Mouse (Mus musculus): ENCODE measurements around the gene Mlh1.

The Mlh1 gene

GRCm38 (mm10) chr9:111271434-111272160 is at the start of gene Mlh1, which contains the start of gene Epm2aip1:
TSS of gene Mlh1 (minus strand) at chr9:111271791.
TSS of gene Epm2aip1 (plus strand) at chr9:111271929.
- DNase-seq (ENCODE audit: extremely low read depth, low read depth) = peak; percentile 100

GRCm38 (mm10) chr9:111320912-111321311 is 49.3 kb upstream of the Mlh1 start:
- no peak for DNase-seq (ENCODE audit: extremely low read depth, low read depth)

DNA sequence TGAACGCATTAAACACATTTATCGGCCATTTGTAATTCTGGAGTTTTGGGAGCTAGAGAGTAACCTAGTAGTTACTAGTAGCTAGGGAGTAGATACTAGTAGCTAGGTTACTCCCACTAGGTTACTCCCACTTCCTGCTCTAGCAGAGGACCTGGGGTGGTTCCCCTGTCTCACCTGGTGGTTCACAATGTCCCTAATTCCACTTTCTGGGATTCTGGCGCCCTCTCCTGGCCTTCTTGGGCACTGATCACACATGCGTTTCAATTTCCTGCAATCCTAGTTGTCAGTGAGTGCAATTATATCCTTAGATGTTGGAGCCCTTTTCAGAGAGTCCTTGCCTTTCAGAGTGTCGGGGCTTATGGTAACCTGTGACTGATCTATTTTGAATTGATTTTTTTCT is 42.6 kb upstream of the Mlh1 start:
- no peak for DNase-seq (ENCODE audit: extremely low read depth, low read depth)

DNA sequence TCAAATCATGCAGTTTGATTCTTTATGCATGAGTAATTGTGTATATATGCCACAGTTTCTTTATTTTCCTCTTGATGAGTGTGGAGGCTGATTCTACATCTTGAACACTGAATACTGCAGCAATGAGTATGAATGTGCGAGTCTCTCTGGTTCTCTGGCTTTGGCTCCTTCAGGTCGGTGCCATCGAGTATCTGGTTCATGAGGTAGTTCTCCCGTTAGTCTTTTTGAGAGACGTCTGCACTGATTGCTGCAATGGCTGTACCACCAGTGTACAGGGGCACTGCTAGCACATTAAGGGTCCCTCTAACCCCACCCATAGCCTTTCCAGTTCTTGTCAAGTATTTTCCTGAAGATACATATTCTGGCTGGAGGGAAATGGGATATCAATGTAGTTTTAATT is 42.2 kb upstream of the Mlh1 start:
- DNase-seq (ENCODE audit: extremely low read depth, low read depth) = no peak

DNA sequence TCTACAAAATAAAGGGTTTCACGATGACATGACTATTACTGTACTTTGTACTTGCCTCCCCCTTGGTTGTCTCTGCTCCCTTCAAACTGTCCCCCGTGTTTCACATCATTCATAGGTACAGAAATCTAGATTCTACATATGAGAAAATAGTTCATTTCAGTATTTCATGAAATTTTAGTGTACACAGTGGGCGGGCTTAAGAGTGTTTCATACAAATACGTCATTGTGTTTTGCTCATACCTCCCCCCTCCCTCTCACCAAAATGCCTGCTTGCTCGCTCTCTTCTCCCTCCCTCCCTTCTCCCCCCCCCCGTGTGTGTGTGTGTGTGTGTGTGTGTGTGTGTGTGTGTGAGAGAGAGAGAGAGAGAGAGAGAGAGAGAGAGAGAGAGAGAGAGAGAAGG is 41.7 kb upstream of the Mlh1 start:
- no peak for DNase-seq (ENCODE audit: extremely low read depth, low read depth)

- no peak for DNase-seq (ENCODE audit: extremely low read depth, low read depth)
Observed at GRCm38 (mm10) chr9:111312442-111313141, 41.0 kb upstream of the Mlh1 start.

GRCm38 (mm10) chr9:111311843-111312441 is 40.4 kb upstream of the Mlh1 start:
- DNase-seq (ENCODE audit: extremely low read depth, low read depth) = no peak

DNA sequence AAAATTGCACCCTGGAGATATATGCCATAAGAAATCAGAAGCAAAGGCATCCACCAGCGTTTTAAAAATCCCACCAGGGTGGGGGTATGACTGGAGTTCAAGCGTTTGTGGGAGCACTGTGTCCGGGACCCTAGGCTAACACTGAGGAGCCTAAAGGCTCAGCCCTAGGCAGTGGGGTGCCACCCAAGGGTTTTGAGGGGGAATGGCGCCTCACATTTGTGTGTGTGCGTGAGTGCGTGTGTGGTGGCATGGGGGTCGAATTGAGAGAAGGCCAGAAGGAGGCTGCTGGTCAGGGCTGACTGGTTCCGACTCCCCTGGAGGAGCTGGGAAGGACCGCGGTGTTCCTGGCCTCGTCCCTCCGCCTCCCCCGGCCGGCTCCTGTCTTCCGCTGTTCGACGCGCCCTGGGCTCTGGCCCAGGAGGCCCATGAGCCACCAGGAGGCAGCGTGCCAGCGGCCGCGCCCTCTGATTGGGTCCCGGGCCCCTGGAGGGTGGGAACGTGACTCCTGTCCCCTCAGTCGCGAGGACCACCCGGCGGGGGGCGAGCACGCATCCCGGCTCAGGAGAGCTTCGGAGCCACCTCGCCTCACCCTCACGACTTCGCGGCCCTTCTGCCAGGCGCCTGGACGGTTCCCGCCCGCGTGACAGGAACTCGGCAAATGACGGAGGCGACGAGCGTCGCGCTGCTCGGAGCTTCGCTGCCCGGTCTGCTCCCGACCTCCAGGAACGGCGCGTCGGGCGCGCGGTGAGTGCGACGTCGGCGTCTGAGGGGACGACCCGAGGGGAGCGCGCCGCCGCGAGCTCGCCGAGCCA is 39.6 kb upstream of the Mlh1 start, which contains the start of gene Trank1:
TSS of gene Trank1 (plus strand) at position 709 of the 812 bp plus-strand sequence.
- DNase-seq (ENCODE audit: extremely low read depth, low read depth) = no peak

DNA sequence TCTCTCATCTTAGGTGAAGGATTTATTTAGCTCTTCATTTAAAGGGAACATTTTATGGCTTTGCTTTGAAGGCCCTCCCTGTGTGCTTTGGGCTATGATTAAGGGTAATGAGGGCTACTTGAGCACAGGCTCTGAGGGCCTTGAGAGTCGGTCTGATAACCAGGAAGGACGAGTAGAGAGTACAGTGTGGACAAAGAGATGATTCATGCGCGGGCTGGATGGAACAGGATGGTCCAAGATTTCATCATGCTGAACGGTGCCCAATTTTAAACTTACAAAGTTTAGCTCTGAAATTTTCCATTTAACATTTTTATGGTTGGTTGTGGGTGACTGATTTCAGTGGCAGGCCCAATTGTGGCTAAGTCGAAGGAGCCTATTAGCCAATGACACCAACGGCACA is 34.6 kb upstream of the Mlh1 start:
- DNase-seq (ENCODE audit: extremely low read depth, low read depth) = no peak

GRCm38 (mm10) chr9:111304036-111304435 is 32.4 kb upstream of the Mlh1 start:
- DNase-seq (ENCODE audit: extremely low read depth, low read depth) = no peak

DNA sequence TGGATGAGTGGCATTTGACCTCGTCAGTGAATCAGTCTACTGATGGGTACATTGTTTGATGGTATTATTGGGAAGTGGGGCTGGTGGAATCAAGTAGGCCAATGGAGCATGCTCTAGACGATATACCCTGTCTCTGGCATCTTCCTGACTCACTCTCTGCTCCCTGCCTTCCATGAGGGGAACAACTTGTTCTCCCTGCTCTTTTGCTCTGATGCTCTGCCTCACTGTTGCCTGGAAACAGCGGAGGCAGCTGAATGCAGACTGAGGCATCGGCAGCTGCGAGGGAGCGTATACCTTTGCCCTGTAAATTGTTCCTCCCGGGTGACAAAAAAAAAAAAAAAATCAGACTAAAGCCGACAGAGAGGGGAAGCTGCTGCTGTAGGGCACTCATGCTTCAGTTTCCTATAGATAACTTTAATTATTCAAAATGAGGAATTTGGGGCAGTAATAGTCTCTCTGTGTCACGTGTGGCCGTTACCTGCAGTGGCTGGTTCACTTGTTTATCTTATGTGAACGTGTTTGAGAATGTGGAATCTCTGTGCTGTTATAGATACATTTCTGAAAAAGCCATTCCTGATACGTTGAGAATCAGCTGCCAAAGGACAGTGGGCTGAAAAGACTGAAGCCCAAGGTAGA is 30.7 kb upstream of the Mlh1 start:
- peak; percentile 64 for DNase-seq (ENCODE audit: extremely low read depth, low read depth)

DNA sequence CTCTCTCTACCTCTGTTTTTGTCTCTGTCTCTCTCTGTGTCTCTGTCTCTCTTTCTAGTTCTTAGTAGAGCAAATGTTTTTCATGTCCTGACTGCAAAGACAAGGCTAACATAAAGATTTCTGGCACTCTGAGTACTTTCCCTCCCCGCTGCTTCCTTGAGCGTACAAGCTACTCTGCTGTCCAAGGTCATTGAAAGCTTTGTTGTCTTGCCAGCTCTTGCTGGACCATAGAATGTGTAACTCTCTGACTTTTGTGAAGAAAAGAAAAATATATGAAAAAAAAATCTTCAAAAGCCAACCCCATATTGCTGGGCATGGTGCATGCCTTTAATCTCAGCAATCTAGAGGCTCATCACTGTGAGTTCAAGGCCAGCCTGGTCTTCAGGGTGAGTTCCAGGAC is 27.0 kb upstream of the Mlh1 start:
- DNase-seq (ENCODE audit: extremely low read depth, low read depth) = no peak

DNA sequence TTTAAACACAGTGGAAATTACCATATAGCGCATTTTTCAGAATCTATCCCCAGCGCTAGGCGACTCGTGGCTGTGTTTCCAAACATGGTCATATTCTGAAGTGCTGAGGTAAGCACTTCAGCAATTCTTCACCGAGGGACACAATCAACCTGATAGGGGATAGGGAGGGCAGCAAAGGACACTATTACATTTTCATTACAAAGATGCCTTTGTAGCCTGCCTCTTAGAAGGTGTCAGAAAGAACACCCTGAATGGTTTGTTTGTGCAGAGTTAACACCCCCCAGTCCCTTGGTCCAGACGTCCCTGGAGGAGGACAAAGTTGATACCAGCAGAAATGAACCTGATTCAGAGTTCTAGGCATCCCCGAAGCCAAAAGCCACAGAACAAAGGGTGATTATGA is 24.8 kb upstream of the Mlh1 start:
- no peak for DNase-seq (ENCODE audit: extremely low read depth, low read depth)

GRCm38 (mm10) chr9:111295323-111295722 is 23.7 kb upstream of the Mlh1 start:
- DNase-seq (ENCODE audit: extremely low read depth, low read depth) = no peak

DNA sequence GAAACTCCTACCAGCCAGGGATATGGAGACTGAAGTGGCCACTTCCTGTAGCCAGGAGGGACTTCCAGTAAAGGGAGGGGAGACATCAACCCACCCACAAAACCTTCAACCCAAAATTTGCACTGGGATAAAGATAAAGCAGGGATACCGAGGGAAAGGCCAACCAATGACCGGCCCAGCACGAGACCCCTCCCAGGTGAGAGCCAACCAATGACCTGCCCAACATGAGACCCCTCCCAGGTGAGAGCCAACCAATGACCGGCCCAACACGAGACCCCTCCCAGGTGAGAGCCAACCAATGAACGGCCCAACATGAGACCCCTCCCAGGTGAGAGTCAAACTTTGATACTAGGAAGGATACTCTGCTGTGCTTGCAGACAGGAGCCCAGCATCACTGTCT is 23.3 kb upstream of the Mlh1 start:
- no peak for DNase-seq (ENCODE audit: extremely low read depth, low read depth)

DNA sequence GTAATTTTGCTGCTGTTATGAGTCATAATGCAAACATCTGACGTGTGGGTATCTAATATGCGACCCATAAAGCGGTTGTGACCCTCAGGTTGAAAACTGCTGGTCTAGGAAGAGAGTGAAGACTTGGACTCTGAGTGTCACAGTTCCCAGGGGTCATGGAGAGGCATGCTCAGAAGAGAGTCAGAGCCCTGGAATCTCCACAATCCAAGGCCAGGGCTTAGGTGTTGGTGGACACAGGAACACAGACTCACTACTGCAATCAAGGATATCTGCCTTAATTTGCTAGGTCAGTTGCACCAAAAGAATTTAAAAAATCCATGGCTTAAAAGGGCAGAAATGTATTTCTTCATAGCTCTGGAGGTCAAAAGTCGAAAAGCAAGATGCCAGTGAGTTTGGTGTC is 21.6 kb upstream of the Mlh1 start:
- DNase-seq (ENCODE audit: extremely low read depth, low read depth) = no peak

DNA sequence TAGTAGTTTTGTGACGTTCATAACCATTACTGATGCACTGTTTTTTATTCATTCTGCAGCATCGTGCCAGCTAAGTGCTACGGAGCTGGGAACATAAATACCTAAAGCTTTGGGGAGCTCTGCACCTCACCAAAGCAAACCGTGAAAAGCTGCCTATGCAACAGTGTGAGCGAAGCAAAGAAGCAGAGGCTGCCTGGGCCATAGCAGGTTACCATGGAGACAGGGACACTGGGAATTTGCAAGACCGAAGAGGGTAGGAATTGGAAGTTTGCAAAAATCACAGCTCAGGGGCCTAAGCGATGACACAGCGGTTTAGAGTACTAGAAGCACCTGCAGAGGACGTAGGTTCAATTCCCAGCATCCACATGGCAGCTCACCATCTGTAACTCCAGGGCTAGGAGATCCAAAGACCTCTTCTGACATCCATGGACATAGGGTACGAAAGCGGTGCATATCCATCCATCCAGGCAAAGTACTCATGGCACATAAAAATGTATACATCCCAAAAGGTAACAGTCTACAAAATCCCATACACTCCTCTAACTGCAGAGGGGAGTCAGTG is 19.0 kb upstream of the Mlh1 start:
- DNase-seq (ENCODE audit: extremely low read depth, low read depth) = no peak

DNA sequence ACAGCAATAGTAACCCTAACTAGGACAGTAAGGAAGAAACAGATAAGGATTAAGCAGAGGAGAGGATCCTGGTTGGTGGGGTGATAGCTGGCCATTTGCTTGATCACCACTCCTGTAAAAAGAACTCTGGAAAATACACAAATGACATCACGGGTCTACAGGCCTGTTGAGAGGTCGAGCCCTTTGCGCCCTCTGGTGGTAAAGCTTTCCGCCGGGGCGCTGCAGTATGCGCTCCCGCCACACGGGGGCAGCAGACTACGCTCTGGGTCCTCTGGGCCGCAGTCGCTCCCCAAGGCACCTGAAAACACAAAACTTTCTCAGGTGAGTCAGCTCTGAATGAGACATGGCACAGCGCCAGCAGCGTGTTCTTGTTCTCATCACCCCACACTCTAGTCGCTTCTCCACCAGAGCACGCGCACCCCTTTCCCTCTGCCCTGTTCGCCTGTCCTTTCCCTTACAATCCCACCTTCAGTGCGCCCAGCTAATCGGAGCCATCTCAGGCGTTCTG is 18.3 kb upstream of the Mlh1 start:
- peak; percentile 57 for DNase-seq (ENCODE audit: extremely low read depth, low read depth)

DNA sequence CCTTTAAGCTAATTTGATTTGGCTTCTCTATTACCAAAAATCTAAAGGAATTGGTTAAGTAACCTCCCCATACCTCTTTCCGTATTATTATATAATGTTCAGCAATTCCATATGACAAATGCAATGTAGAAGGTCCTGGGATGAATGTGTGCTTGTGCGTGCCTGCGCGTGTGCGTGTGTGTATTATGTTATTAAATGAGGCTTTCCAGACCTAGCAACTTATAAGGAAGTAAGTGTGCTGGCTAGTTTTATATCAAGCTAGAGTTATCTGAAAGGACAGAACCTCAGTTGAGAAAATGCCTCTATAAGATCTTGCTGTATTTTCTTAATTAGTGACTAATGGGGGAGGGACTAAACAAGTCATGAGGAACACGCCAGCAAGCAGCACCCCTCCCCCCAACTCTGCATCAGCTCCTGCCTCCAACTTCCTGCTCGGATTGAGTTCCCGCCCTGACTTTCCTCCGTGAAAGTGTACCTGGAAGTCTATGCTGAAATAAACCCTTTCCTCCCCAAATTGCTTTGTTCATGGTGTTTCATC is 17.8 kb upstream of the Mlh1 start:
- peak; percentile 33 for DNase-seq (ENCODE audit: extremely low read depth, low read depth)

DNA sequence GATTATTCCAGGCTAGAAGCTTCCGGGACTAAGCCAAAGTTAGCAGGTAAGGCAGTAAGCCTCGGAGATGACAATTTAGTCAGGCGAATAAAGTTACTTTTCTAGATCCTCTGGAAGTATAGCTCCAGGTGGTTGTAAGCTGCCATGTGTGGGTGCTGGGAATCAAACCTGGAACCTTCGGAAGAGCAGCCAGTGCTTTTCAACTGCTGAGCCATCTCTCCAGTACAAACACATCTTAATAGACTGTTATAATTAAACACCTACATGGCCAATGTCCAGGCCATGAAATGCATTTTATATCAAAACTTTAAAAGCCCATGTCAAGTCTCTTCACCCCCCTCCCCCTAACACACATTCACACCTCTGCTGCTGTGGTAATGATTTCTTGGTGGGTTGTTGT is 16.4 kb upstream of the Mlh1 start:
- no peak for DNase-seq (ENCODE audit: extremely low read depth, low read depth)

Measured in MEL-GATA-1-ER (cell line).